ENCODE assay signal across 7 mouse cellular contexts in the genomic region with DNA sequence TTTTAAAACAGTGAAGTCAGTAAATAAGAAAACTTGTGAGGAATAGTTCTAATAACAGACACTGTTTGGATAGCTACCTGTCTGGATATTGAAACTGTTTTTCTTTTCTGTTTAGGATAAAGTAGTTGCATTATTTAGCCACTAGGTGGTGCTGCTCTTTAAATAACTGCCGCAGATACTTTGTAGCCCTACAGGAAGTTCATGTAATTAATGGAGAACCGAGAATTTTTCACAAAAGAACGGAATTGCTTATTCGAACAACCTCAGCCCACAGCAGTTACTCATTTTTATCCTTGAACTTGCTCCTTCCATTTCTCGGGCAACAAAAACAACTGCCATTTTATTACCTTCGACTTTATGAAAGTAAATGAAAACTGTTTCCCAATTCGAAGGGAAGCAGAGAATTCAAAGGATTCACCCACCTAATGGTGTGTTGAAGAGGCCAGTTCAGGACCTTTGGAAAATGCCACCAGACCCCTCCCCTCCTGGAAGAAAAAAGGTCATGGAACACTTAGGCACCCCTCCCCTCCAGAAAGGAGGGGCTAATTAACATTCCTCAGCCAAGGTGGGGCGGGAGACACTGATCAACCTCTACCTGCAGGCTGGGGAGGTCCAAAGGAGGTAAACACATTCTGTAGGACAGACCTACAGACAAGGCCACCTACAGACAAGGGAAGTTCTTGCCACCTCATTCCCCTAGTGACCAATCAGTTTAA.
A peak's percentile ranks its signal among the peaks of the same experiment; 100 is the strongest.
DNase-seq lines count a peak whose midpoint lies in the region; ATAC-seq lines count a peak whose summit lies in the region.

No protein-coding gene starts in this region.

- 16% methylated on average over 8 of the region's 8 CpGs for WGBS in heart, embryonic 13.5 days
- WGBS in limb, embryonic 12.5 days, result 15% methylated on average over 8 of the region's 8 CpGs

- peak; percentile 42 for DNase-seq in 3134 (ENCODE audit: extremely low read depth, insufficient read length, low spot score)
- peak; percentile 59 for DNase-seq in CD4-positive, CD25-positive, alpha-beta regulatory T cell, adult 2 months (ENCODE audit: low read depth, low spot score)
- DNase-seq in right cerebral cortex, postnatal 25 days, result no peak

- no peak overlapping the region for H3K27ac ChIP-seq in heart, embryonic 13.5 days (replicated peaks)
- H3K27ac ChIP-seq in limb, embryonic 12.5 days, result no peak overlapping the region

- H3K27me3 ChIP-seq in heart, embryonic 13.5 days (replicated peaks), result no peaks in the 10 kb centered on the region
- no peaks in the 10 kb centered on the region for H3K27me3 ChIP-seq in limb, embryonic 12.5 days

- H3K4me3 ChIP-seq in heart, embryonic 13.5 days, result peak overlapping the region; percentile 49
- peak overlapping the region; percentile 32 for H3K4me3 ChIP-seq in limb, embryonic 12.5 days (replicated peaks)

- ATAC-seq in common myeloid progenitor, adult 5-6 weeks (replicated peaks; ENCODE audit: low read depth, poor library complexity, severe bottlenecking), result peak; percentile 92
- ATAC-seq in heart, embryonic 13.5 days (ENCODE audit: extremely low read depth, insufficient number of reproducible peaks, low FRiP score, low TSS enrichment), result no peak
- ATAC-seq in limb, embryonic 12.5 days (ENCODE audit: insufficient number of reproducible peaks, insufficient read depth, low FRiP score, low TSS enrichment, low read depth), result peak; percentile 56
- peak; percentile 75 for ATAC-seq in monocyte, adult 5-6 weeks (replicated peaks; ENCODE audit: insufficient number of reproducible peaks, low FRiP score, low TSS enrichment, poor library complexity, severe bottlenecking)

- peak overlapping the region; percentile 67 for H3K4me2 ChIP-seq in heart, embryonic 13.5 days
- H3K4me2 ChIP-seq in limb, embryonic 12.5 days, result peak overlapping the region; percentile 48

- 0 out of 2 replicates have a peak, but pooled peaks cover 1% of the 10 kb centered on the region for H3K9me3 ChIP-seq in heart, embryonic 13.5 days
- H3K9me3 ChIP-seq in limb, embryonic 12.5 days, result no peaks in the 10 kb centered on the region

- H3K9ac ChIP-seq in heart, embryonic 13.5 days, result peak overlapping the region; percentile 68
- H3K9ac ChIP-seq in limb, embryonic 12.5 days (replicated peaks), result no peak overlapping the region

- no peaks in the 10 kb centered on the region for H3K36me3 ChIP-seq in heart, embryonic 13.5 days
- H3K36me3 ChIP-seq in limb, embryonic 12.5 days, result no peaks in the 10 kb centered on the region

- peaks cover 2% of the 10 kb centered on the region; the same call in 1 of the 2 replicates for H3K4me1 ChIP-seq in heart, embryonic 13.5 days
- H3K4me1 ChIP-seq in limb, embryonic 12.5 days (replicated peaks), result no peaks in the 10 kb centered on the region; the same call in 1 of the 2 replicates
